Mouse (Mus musculus) embryonic fibroblast, embryonic 13.5 days (primary cell): ENCODE results near the gene C4b.

Experiments used
- CTCF ChIP-seq: IDR thresholded peaks from 2 replicates; pipeline ENCODE4 v1.5.1; 2011; ENCODE audit warnings: mild to moderate bottlenecking, control low read depth, low read length, moderate library complexity, borderline replicate concordance; ENCODE audit not compliant: insufficient read depth
- POLR2A ChIP-seq: IDR thresholded peaks from 2 replicates; pipeline ENCODE4 v1.6.1; 2011; ENCODE audit warnings: low read depth, mild to moderate bottlenecking, control low read depth, low read length, moderate library complexity

DNA sequence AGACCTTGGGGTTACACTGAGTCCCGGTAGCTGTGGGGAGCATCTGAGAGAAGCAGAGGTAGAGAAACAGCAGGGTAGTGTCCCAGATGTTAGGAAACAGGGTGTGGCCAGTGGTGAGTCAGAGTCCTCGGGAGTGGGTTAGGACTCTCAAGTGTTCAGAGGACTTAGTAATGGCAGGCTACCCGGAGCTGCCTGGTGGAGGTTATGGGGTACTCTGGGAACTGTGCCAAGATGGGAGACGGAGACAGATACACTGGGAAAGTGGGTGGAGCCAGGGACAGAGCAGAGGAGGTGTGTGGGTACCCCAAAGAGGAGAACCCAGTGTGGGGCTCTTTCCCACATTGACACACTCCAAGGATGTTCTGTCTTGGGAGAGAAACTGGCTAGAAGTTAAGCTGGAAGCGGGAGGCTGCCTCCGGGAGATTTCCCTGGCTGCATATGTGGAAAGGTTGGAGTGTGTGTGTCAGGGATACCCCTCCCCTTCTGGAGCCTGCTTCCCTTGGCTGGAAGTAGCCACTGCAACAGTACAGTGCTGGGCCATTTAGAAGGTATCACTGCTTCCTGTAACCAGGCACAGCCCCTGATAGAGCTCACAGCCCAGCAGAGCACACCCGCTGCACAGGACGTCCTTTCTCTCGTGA is 59.3 kb downstream of the C4b start:
- TF ChIP-seq CTCF (no peak), POLR2A (no peak)
